Mouse (Mus musculus) layer of hippocampus, adult 2 months (tissue): ENCODE data around the gene Rbbp9. TPM values are rescaled to one million over a fixed set of nuclear protein-coding genes. Genes with fewer than 3 reads are reported as not detected.

Experiments
- DNase-seq, 2 experiments: peaks; one replicate each; pipeline ENCODE4 v3.0.0; 2022; ENCODE audit warnings: low spot score in 2 of 2
- H3K27ac ChIP-seq: fragments of 200-600 bp; 2 replicates; pipeline ENCODE4 v1.8.1; 2022
- H3K4me3 ChIP-seq: fragments of 200-600 bp; 2 replicates; pipeline ENCODE4 v1.8.1; 2022; ENCODE audit warnings: mild to moderate bottlenecking
- CTCF ChIP-seq: fragments of 200-600 bp; conservative IDR thresholded peaks from 2 replicates; pipeline ENCODE4 v1.8.1; 2022; ENCODE audit warnings: antibody characterized with exemption, mild to moderate bottlenecking, moderate library complexity
- total RNA-seq, 2 experiments: library from RNA; stranded (reverse); gene quantifications; 2 replicates each; pipeline ENCODE4 v1.2.3; 2021

Rbbp9 gene
- total RNA-seq, 2 experiments from 2014 or later, result 28.1 to 30.2 TPM

DNA sequence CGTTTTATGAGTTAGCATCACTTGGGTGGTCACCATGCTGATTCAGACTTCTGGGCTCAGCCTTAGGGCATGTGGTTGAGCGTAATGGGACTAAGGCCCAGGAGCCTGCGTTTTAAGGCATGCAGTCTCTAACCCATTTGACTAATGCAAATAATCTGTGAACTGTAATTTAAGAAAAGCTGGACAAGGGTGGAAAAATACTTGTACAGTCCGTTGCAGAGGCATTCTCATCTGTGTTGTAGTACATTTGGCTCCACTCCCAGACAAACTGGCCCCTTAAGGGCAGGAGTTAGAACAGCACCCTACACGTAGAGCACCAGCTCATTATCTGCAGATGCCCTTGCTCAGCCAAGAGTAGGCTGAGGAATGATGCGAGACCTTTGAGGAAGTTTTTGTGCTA is 6.0 kb downstream of the Rbbp9 start:
- TF ChIP-seq CTCF, result no peak

DNA sequence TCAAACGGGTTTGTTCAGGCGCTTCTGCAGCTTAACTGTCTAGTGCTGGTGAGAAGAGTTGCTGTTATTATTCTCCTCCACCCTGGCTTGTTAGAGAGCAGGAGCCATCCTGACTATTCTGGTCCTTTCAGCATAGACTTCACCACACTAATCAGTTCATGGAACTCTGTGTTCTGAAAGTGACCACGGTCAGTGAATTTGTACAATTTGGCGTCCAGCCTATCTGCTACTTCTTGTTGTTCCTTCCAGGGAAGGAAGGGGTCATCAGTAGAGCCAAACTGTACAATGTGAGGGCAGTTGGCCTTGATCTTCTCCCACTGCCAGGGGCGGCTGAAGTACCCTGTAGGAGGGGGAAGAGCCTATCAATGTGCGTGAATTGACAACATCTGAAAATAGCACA is 7.0 kb downstream of the Rbbp9 start:
- H3K4me3 ChIP-seq, result no peak overlapping the region
- no peak overlapping the region for H3K27ac ChIP-seq
- DNase-seq, result no peak
- no peak for TF ChIP-seq CTCF

More for the DNA sequence above, 6.0 kb downstream of the Rbbp9 start:
- Histone ChIP-seq H3K27ac (no peak overlapping the region), H3K4me3 (no peak overlapping the region)
- DNase-seq, result no peak

DNA sequence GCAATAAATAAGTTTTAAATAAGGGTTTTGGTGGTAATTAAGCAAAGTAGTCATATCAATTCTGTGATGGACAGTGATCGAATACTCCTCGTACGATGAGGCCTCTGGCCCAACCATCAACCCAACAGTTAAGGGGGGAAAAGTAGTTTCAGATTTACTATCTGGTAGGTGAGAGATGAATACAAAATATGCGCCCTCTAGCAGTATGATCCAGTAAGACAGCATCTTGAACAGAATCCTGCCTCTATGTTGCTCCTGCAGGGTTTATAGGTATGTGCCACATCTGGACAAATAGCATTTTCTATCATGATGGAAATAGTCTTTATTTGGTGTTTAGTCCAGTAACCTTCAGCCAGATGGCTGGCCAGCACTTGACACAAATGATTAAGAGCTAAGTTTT is 9.4 kb downstream of the Rbbp9 start:
- no peak overlapping the region for H3K4me3 ChIP-seq
- no peak for DNase-seq
- H3K27ac ChIP-seq, result no peak overlapping the region
- peak; percentile 62 for TF ChIP-seq CTCF

DNA sequence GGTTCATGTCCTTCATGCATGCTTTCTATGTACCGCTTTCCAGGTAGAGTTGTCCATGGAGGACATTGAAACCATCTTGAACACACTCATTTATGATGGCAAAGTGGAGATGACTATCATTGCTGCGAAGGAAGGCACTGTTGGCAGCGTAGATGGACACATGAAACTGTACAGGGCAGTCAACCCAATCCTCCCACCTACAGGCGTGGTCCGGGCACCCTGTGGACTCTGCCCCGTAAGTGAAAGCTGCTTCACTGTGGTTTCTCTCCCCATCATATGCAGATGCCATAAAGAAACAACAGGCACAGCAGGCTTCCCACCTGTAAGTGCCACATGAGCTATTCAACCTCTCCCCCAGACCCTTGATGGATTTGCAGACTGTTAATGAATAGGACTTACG is 13.5 kb downstream of the Rbbp9 start:
- no peak for DNase-seq
- no peak overlapping the region for H3K27ac ChIP-seq
- TF ChIP-seq CTCF, result no peak
- no peak overlapping the region for H3K4me3 ChIP-seq

DNA sequence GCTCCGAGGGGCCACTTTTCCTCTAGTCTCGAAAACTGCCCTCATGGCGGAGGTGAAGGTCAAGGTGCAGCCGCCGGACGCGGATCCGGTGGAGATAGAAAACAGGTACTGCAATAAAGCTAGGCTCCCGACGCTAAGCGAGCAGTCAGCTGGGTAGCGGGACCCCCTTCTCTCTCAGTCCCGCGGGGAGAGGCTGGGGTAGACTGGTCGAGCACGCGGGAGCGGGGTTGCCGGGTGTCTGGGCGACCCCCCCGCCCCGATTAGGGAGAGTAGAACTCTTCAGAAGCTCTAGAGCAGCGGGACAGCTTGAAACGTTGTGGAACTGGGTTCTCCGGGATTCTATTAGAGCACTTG is 22.9 kb downstream of the Rbbp9 start:
- no peak for DNase-seq
- no peak for TF ChIP-seq CTCF
- Histone ChIP-seq H3K27ac (peak overlapping the region; percentile 98), H3K4me3 (peak overlapping the region; percentile 99)

DNA sequence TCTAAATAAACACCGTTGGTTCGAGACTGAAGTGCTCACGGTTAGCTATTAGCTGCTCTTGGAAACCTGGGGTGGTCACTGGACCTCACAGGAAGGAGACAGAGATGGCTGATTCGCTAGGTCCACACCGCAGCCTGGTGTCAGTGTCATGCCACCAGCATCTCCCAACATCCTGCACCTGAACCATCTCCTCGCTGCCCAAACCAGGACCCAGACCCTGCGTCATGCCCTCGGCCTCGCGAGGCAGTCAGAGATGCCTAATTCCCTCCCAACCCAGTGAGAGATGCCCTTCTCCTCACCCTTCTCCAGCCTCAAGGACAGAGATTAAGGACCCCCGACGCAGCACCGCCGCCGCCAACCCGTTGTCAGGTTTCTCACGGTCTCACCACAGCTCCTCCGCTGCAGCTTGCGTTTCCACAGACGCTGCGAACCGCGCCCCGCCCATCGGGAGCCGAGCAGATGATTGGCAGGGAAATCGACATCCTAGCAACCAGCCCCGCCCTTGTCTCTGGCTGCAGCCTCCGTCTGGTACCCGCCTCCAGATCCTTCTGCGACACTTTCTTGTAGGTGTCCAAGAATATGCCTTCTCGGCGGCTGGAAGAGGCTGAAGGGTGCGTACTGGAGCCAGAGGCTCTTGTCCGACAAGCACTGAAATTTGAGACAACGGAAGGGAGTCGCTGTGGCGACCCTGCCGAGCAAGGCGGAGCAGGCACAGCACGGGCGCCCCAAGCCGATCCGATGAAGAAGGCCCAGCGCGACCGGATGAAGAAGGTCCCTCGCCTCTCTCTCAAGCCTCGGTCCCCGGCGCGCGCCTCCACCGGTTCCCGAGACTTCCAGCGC is 23.5 kb downstream of the Rbbp9 start, which contains the start of the genes Dzank1 and Polr3f:
TSS of gene Dzank1 (minus strand) at position 434 of the 840 bp plus-strand sequence.
TSS of gene Polr3f (plus strand) at position 738 of the 840 bp plus-strand sequence.
- Histone ChIP-seq H3K27ac (peak within 1 kb of the TSS; percentile 98), H3K4me3 (peak within 1 kb of the TSS; percentile 99)
- peak; percentile 15; the same call in 1 of the 2 replicates for TF ChIP-seq CTCF
- DNase-seq, result peak; percentile 97

DNA sequence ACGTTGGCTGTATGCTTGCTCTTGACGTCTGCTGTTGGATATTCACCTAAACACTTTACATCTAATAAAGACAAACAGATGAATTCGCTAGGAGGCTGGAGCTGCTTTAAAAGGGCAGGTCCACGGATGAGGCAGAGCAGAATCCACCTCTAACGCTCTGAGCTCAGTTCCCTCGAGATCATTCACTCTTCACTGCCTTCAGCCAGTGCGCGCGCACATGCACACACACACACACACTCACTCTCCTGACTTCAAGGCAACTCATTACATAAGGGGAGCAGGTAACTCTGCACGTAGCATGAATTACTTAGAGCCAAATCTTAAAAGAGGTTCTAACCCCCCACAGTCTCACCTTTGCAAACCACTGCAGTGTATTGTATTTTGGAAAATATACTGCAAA is 24.8 kb downstream of the Rbbp9 start:
- H3K27ac ChIP-seq, result peak overlapping the region; percentile 98; the same call in 1 of the 2 replicates

DNA sequence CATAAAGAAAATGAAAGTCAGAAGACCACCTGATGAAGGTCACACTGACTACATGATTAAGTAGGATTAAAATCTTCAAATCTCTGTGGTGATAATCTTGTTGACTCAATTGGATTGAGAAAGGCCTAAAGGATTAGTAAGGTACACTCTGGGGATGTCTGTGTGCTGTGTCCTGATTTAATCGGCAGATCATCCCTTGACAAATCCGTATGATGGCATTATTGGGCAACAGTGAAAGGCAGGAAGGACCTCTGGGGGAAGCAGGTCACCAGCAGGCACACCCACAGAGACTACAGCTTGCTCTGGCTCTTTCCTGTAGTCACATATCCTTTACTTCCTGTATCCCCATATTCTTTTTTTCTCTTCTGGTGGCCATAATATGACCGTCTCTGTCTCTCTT is 30.9 kb downstream of the Rbbp9 start:
- Histone ChIP-seq H3K27ac (no peak overlapping the region), H3K4me3 (no peak overlapping the region)
- DNase-seq, result no peak
- TF ChIP-seq CTCF, result no peak

More for the DNA sequence above, 24.8 kb downstream of the Rbbp9 start:
- peak overlapping the region; percentile 99 for H3K4me3 ChIP-seq
- no peak for TF ChIP-seq CTCF
- DNase-seq, result no peak

DNA sequence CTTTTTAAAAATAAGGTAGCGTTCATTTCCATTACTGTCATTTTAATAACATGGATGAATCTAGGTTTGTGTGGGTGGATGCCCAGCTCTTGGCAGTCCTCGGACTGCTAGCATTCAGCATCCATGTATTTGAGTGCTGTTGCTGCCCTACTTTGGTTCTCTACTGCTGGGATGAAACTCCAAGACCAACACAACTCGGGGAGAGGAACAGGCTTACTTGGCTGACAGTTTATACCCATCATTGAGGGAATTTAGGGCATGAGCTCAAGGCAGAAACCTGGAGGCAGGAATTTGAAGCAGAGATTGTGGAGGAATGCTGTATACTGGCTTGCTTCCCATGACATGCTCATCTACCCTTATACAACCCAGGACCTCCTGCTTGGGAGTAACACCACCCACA is 36.0 kb downstream of the Rbbp9 start:
- no peak for DNase-seq
- TF ChIP-seq CTCF, result no peak
- Histone ChIP-seq H3K4me3 (no peak overlapping the region), H3K27ac (no peak overlapping the region)

DNA sequence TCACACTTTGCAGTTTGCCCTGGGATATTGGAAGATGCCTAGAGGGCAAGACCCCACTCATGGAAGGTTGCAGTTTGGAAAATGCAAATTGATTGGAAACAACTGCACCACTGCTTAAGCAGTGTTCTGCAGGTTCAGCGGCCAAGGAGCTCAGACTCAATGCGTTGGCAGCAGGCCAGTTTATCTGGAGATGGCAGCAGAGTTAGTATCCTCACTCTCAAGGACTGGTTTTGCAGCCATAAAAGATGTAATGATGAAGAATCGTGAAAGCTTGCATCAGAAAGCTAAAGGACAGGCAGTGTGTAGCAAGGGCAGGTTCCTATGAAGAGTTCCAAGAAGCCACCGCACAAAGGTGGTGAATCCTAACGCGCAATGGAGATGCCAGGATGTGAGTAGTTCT is 48.5 kb downstream of the Rbbp9 start:
- DNase-seq, result no peak
- H3K4me3 ChIP-seq, result no peak overlapping the region
- 0 out of 2 replicates have a peak overlapping the region, but pooled peaks have one; percentile 63 for H3K27ac ChIP-seq
- no peak for TF ChIP-seq CTCF

Other genes with a start within 250 kb of the Rbbp9 start
- 1 to 10 TPM; 1.1 TPM for gene Ovol2, start 218.7 kb downstream of the Rbbp9 start, total RNA-seq
- gene Kat14, start 181.9 kb downstream of the Rbbp9 start, total RNA-seq, result 10 to 100 TPM; 31.4 to 32.7 TPM
- 1 to 10 TPM; 7.7 to 7.9 TPM for gene Pet117, start 181.9 kb downstream of the Rbbp9 start, total RNA-seq
- gene Dzank1, start 23.5 kb downstream of the Rbbp9 start, total RNA-seq, result 100 to 1,000 TPM; 126 TPM
- gene Polr3f, start 23.2 kb downstream of the Rbbp9 start, total RNA-seq, result 10 to 100 TPM; 26.0 to 30.4 TPM
- 10 to 100 TPM; 46.1 to 46.6 TPM for gene Sec23b, start 5.4 kb upstream of the Rbbp9 start, total RNA-seq
- 10 to 100 TPM; 57.2 to 62.7 TPM for gene Smim26, start 43.2 kb upstream of the Rbbp9 start, total RNA-seq
- 10 to 100 TPM; 69.9 to 75.4 TPM for gene Dtd1, start 49.0 kb upstream of the Rbbp9 start, total RNA-seq